Mouse (Mus musculus) Muller cell, postnatal 12 days (primary cell): ENCODE results near the gene Gal3st1.

ENCODE experiments used
- DNase-seq: peaks from one replicate; pipeline ENCODE4 v3.0.0-alpha.2; 2015; ENCODE audit errors: inconsistent ontology term

Gal3st1 gene

DNA sequence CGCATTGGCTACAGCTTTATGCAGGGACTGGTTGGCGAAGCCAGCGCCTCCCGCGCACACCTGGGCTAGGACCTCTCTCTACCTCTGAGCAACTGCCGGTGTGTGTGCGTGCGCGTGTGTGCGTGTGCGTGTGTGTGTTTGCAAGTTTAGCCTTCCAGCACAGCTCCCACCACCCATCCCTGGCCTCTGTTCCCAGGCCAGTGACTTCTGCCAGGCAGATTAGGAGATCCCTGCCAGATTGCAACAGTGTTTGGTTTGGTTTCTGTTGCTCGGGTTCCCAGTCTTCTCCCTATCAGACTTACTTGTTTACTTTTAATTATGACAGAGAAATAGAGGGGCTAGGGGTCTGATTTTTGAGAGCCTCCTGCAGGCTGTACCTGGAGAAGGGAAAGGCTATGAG lies 48.5 kb downstream of the Gal3st1 start:
- DNase-seq, result no peak

DNA sequence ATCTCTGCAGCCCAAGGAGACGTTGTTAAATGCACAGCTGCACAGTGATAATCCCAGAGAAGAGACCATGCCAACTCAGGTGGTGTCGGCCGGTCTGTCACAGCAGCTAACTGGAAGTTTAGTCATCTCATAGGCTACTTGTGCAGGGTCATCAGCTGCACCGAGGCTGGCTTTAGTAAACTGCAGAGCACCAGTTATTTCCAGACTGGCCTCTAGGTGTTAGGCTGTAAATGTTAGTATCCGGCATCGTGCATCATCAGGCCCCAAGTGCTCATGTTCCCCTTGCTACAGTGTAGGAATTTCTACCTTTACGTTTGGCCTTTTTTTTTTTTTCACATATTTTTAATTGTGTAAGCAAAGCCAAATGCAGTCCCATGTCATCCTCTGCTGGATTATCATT lies 50.0 kb downstream of the Gal3st1 start:
- DNase-seq, result no peak

DNA sequence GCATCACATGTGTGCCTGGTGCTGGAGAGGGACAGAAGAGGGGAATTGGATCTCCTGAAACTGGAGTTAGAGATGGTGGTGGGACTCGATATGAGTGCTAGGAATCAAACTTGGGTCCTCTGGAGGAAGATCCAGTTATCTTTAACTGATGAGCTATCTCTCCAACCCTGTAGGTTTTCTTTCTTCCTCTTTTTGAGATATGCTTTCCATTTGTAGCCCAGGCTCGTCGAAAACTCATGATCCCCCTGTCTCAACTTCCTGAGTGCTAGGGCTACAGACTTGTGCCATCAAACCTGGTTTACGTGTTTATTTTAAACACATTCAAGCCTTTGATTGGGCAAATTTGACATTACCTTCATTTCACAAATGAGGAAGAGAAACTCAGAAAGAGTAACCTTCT lies 50.7 kb downstream of the Gal3st1 start:
- no peak for DNase-seq

DNA sequence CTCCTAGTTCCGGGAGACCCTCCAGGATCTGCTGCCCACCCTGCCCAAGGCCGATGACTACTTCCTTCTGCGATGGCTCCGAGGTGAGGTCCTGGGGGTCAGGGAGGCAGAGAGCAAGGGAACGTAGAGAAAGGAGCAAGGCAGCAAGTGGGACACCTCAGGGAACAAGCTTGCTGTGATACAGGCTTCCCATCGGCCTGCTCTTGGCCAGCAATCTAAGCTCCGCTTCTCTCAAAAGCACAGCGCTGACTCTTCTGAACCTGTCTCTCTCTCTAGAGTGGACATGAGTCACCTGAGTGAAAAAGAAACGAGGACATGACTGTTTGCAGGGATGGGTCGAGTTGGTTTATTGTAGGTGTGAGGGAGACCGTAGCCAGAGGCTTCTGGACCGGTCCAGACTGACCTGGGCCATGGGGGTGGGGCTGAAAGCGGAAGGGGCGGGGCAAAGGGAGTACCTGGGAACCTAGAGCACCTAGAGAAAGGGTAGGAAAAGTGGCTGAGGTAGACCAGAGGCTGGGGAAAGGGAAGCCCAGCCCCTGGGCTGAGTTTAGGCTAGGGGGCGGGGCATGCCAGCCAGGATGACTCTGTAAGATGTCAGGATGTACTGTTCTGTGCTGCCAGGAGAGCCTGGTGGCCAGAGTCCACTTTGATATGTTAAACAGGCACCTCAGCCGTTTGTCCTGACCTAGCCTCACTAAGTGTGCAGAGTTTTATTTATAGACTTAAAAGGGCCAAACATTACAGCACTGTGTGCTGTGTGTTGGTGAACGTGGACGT lies 51.9 kb downstream of the Gal3st1 start:
- no peak for DNase-seq

DNA sequence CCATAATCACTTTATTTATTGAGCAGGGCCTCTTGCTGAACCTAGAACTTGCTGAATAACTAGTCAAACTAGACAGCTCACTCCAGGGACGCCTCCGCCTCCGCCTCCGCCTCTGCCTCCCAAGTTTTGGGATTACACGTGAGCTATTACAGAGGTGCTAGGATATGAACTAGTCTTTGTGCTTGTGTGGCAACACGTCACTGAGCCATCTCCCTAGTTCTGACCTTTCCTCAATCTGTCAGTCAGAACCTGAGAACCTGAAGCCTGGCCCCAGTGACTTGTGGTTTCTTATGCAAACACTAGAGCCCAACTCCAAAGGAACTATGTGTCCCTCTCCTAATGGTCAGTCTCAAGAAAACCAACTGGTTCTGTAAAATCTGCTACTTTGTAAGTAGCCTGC lies 52.5 kb downstream of the Gal3st1 start:
- DNase-seq, result no peak

DNA sequence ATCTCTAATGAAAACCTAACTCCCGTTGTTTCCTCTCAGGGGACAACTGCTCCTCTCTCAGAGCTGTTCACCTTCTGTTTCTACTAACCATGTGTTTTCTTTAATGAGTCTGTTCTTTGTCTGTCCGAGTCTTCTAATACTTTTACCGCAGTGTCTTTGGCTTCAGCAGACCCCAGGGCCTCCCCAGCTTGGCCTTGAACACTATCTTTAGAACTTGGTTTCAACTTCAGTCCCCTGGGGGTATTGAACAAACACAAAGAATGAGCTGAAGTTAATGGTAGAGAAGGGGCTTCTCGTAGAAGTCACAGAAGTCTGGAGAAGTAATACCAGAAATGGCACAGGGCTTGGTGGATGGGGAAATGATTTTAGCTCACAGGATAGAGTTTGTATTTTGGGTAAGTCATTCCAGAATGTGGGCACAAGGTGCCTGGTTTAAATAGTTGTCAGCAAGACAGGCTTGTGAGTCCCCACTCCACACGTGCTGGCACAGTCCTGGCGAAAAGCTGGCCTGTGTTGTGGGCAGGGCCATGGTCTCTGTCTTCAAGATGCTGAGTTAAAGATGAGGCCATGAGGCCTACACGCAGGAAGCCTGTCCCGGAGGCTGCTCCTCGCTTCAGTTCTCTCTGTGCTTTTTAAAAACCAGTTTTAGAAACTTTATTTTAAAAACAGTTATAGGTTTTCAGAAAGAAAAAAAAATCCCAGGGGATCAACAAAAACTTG lies 53.1 kb downstream of the Gal3st1 start:
- DNase-seq, result no peak

DNA sequence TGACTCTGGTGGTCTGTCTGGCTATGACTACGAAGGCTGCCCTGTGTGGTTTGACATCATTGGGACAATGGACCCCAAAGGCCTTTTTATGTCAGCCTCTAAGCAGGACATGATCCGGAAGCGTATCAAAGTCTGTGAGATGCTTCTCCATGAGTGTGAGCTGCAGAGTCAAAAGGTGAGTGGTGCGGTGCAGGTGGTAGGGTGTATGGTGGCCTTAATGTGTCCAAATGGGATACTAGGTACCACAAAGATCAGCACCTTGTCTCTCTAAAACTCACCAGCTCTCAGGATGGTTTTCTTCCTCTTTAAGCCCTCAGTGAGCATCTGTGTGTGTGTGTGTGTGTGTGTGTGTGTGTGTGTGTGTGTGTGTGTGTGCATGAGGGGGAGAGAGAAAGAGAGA lies 56.5 kb downstream of the Gal3st1 start:
- no peak for DNase-seq

DNA sequence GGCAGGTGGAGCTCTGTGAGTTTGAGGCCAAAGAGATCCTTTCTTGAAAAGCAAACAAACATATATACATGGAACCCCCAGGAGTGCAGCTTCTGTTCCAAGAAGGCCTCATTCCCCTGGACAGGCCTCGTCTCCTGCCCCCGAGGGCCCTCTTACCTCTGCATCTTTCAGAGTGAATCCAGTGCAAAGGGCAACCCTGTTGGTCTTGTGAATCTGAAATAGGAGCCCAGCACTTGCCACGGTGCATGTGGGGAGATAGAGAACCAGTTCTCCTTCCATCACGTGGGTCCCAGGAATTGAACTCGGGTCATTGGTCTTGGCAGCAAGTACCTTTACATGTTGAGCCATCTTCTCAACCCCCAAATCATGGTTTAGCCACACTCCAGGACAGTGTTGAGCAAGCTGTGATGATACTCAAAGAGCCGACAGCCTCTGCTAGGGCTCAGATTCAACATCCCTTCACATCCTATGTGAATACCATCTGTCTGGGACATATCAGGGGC lies 57.7 kb downstream of the Gal3st1 start:
- no peak for DNase-seq

DNA sequence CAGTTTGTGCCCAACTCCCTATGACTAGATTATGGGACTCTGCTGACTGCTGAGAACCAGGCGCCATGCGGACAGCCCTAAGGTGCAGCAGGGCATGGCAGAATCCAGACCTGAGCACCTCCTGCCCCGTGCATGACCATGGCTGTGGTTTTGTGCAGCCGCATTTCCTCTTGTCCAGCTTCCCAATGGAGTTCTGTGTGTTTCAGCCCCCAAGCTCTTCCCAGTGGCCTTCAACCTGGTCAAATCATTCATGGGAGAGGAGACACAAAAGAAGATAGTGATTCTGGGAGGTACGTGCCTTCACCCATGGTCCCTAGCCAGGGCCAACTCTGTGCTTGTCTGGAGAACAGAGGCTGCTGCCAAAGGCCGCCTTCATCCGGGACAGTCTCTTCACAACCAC lies 59.6 kb downstream of the Gal3st1 start:
- no peak for DNase-seq

DNA sequence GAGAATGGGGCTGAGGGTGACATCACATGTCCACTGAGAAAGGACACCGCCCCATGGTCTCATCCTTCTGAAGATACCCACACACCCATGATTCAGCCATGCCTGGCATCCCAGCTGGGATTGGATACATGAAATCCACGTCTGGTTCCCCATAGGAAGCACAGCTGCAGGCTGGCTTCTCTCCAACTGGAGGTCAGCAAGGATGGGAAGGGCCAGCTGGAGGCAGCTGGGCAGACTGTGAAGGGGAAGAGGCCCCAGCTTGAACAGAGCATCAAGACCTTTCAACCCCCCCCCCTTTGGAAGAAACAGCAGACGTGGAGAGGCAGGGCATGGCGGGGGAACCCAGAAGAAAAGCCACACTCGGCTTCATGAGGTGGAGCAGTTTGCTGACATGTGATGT lies 63.1 kb downstream of the Gal3st1 start:
- DNase-seq, result no peak

DNA sequence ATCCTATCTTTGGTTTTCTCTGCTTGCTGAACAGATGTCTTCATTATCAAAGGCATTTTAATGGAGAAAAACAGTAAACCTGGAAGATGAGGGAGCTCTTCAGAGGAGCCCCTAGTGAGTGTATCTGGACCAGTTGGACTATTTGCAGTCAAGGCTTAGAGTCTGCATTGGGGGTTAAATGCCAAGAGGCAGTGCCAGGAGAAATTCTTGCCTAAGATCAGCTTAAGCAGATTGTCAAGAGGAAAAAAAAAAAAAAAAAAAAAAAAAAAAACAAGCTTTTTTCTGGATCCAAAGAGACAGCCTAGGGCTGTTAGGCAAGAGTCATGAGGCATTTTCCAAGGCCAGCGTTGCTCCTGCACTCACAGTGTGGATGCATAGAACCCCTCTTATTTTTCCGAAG lies 64.3 kb downstream of the Gal3st1 start:
- no peak for DNase-seq

DNA sequence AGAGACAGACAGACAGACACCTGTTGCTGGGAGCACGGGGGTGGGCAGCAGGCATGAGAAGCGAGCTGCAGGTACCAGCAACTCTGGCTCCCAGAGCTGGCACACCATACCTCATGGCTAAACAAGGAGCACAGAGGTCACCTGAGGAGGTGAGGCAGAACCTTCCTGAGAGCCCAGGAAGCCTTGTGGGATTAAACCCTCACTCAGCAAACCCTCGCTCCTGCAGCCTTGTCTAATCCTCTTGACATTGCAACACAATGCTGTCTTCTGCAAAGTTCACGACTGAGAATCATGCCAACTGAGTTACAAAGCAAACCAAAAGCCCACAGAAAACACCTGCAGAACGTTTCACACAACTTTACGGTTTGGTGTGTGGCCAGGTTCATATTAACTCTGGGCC lies 65.0 kb downstream of the Gal3st1 start:
- DNase-seq, result no peak
